Mouse (Mus musculus) layer of hippocampus, adult 9-11 months (tissue): ENCODE data around the gene Aco1.

Experiments used
- DNase-seq: peaks from one replicate; pipeline ENCODE4 v3.0.0; 2022

The Aco1 gene

GRCm38 (mm10) chr4:40218382-40218781, 75.5 kb downstream of the Aco1 start:
- no peak for DNase-seq

- no peak for DNase-seq
These were observed 77.6 kb downstream of the Aco1 start for GRCm38 (mm10) chr4:40220437-40220836.

- DNase-seq: no peak
These were observed 78.3 kb downstream of the Aco1 start for GRCm38 (mm10) chr4:40221004-40221760.

- DNase-seq: no peak
These were observed 79.2 kb downstream of the Aco1 start for GRCm38 (mm10) chr4:40221876-40222585.

GRCm38 (mm10) chr4:40226095-40226494, 83.2 kb downstream of the Aco1 start:
- DNase-seq: no peak

- DNase-seq: no peak
These were observed 84.2 kb downstream of the Aco1 start for GRCm38 (mm10) chr4:40227131-40227530.

- DNase-seq: no peak
These were observed 85.0 kb downstream of the Aco1 start for GRCm38 (mm10) chr4:40227886-40228285.

GRCm38 (mm10) chr4:40229723-40230122, 86.8 kb downstream of the Aco1 start:
- no peak for DNase-seq

- DNase-seq: no peak
These were observed 90.3 kb downstream of the Aco1 start for GRCm38 (mm10) chr4:40233062-40233664.

- no peak for DNase-seq
These were observed 91.4 kb downstream of the Aco1 start for GRCm38 (mm10) chr4:40234256-40234655.

- DNase-seq: no peak
These were observed 93.9 kb downstream of the Aco1 start for GRCm38 (mm10) chr4:40236829-40237228.

GRCm38 (mm10) chr4:40238483-40239408, 95.9 kb downstream of the Aco1 start:
- no peak for DNase-seq

GRCm38 (mm10) chr4:40239409-40240271, 96.8 kb downstream of the Aco1 start, which contains the start of gene Ddx58:
Ddx58 (minus strand) TSS chr4:40239828.
- no peak for DNase-seq

GRCm38 (mm10) chr4:40240272-40240744, 97.4 kb downstream of the Aco1 start:
- DNase-seq: no peak

- no peak for DNase-seq
These were observed 99.0 kb downstream of the Aco1 start for GRCm38 (mm10) chr4:40241928-40242327.

GRCm38 (mm10) chr4:40243006-40243405, 100.1 kb downstream of the Aco1 start:
- no peak for DNase-seq

GRCm38 (mm10) chr4:40244035-40244434, 101.2 kb downstream of the Aco1 start:
- DNase-seq: no peak
